Mouse (Mus musculus): ENCODE results near the gene Synj2. TPM values are rescaled to one million over a fixed set of nuclear protein-coding genes. Genes with fewer than 3 reads are reported as not detected.

The Synj2 gene
- polyA plus RNA-seq, 1 experiment from 2014 or later = 2.4 TPM

DNA sequence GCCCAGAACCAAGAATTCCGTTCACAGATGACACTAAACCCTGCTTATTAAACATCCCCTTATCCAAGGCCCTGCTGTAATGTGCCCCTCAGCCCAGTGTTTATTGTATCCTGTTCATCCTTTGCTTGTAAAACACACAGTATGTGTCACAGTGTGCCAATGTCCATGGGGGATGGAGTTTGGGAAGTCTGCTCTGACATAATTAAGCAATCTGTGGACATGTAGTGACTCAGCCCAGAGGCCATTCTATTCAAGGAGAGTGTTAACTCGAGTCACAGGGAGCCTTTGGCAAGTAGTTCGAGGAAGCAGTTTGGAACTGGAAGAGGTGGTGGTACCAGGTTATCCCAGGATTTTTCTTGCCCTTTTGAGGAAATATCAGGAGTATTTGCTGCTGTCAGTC is 16.0 kb downstream of the Synj2 start:
- peaks cover 11% of the 10 kb centered on the region for H3K4me1 ChIP-seq (replicated peaks; ENCODE audit: insufficient read depth, low read length)
- H3K27ac ChIP-seq = no peak overlapping the region
- no peak for ATAC-seq (replicated peaks; ENCODE audit: low FRiP score, low read depth)
- WGBS = 61% methylated on average over 3 of the region's 3 CpGs
- H3K4me2 ChIP-seq (ENCODE audit: low read length) = no peak overlapping the region
- H3K4me3 ChIP-seq (replicated peaks; ENCODE audit: low read depth, low read length) = no peak overlapping the region
- H3K9ac ChIP-seq (ENCODE audit: low read depth, low read length) = no peak overlapping the region
- no peaks in the 10 kb centered on the region for H3K9me3 ChIP-seq (replicated peaks; ENCODE audit: low read length)
- no peak for TF ChIP-seq CTCF (IDR thresholded peaks at IDR 0.05; ENCODE audit: low read depth)
- no peaks in the 10 kb centered on the region for H3K36me3 ChIP-seq (ENCODE audit: insufficient read depth, low read length)
- H3K27me3 ChIP-seq (ENCODE audit: insufficient read depth, low read length) = no peaks in the 10 kb centered on the region
- DNase-seq (ENCODE audit: low spot score) = no peak

DNA sequence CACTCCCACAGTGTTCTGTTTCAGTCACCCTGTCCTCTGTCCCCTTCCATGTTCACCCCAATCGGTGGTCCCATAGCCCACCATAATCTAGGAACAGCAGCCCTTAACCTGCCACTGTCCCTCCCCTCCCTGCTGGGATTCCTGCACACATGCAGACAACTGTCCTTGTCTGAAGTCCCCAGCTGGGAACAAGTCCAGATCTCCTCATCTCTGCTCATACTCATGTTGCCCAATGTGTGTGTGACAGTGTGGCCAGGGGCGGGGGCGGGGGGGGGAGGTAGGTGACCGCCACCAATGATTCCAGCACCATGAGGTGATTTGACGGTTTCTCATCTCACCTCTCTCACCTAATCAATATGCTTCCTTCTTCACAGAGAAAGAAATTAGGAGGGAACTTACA is 17.1 kb downstream of the Synj2 start:
- H3K4me3 ChIP-seq (replicated peaks; ENCODE audit: low read depth, low read length) = no peak overlapping the region
- no peak overlapping the region for H3K4me2 ChIP-seq (ENCODE audit: low read length)
- H3K27me3 ChIP-seq (ENCODE audit: insufficient read depth, low read length) = no peaks in the 10 kb centered on the region
- DNase-seq (ENCODE audit: low spot score) (no peak), ATAC-seq (replicated peaks; ENCODE audit: low FRiP score, low read depth) (no peak)
- WGBS = 91% methylated on average over 5 of the region's 5 CpGs
- peaks cover 11% of the 10 kb centered on the region for H3K4me1 ChIP-seq (replicated peaks; ENCODE audit: insufficient read depth, low read length)
- H3K9ac ChIP-seq (ENCODE audit: low read depth, low read length) = no peak overlapping the region
- no peaks in the 10 kb centered on the region for H3K36me3 ChIP-seq (ENCODE audit: insufficient read depth, low read length)
- no peaks in the 10 kb centered on the region for H3K9me3 ChIP-seq (replicated peaks; ENCODE audit: low read length)
- no peak overlapping the region for H3K27ac ChIP-seq
- no peak for TF ChIP-seq CTCF (IDR thresholded peaks at IDR 0.05; ENCODE audit: low read depth)

DNA sequence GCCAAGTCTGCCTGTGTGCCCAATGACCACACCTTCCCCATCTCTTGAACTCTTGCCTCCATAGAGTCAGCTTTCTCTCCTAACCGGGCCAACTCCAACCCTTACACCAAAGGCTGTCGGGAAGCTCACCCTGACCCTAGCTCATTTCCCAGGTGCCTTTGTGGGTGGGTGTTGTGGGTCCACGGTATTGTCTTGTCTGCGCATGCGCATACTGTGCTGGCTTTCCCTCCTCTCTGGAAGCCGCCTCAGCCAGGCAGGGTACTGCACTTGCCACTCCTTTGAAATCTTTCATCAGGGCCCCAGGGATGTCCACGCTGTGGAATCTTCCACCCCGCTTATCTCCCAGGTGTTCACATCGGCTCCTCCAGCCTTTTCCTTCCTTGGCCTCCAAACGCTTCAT is 17.6 kb downstream of the Synj2 start:
- DNase-seq (ENCODE audit: low spot score) (no peak), ATAC-seq (replicated peaks; ENCODE audit: low FRiP score, low read depth) (no peak)
- H3K27ac ChIP-seq = no peak overlapping the region
- H3K9ac ChIP-seq (ENCODE audit: low read depth, low read length) = no peak overlapping the region
- H3K4me2 ChIP-seq (ENCODE audit: low read length) = no peak overlapping the region
- no peak for TF ChIP-seq CTCF (IDR thresholded peaks at IDR 0.05; ENCODE audit: low read depth)
- no peaks in the 10 kb centered on the region for H3K36me3 ChIP-seq (ENCODE audit: insufficient read depth, low read length)
- H3K4me1 ChIP-seq (replicated peaks; ENCODE audit: insufficient read depth, low read length) = peaks cover 11% of the 10 kb centered on the region
- H3K4me3 ChIP-seq (replicated peaks; ENCODE audit: low read depth, low read length) = no peak overlapping the region
- 79% methylated on average over 10 of the region's 10 CpGs for WGBS
- H3K9me3 ChIP-seq (replicated peaks; ENCODE audit: low read length) = no peaks in the 10 kb centered on the region
- no peaks in the 10 kb centered on the region for H3K27me3 ChIP-seq (ENCODE audit: insufficient read depth, low read length)

DNA sequence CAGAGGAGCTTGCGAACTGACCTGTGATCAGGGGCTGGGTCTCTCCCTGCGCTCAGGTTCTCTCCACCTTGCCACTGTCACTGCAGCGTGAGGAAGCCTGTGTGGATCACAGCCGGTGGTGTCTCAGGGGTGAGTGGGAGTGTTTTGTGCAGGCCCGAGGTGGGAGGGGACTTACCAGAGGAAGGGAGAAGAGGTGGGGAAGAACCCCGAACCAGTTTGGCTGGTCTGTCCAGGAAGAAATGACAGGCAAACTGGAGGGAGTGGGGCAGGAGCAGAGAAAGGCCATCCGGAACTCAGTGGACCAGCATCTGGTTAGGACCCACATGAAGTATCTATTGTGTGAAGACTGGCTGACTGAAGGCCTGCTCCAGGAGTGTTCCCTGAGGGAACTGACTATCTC is 18.0 kb downstream of the Synj2 start:
- no peak overlapping the region for H3K27ac ChIP-seq
- no peak overlapping the region for H3K4me3 ChIP-seq (replicated peaks; ENCODE audit: low read depth, low read length)
- no peak overlapping the region for H3K9ac ChIP-seq (ENCODE audit: low read depth, low read length)
- H3K27me3 ChIP-seq (ENCODE audit: insufficient read depth, low read length) = no peaks in the 10 kb centered on the region
- ATAC-seq (replicated peaks; ENCODE audit: low FRiP score, low read depth) (no peak), DNase-seq (ENCODE audit: low spot score) (no peak)
- 39% methylated on average over 7 of the region's 7 CpGs for whole genome bisulfite sequencing
- peaks cover 11% of the 10 kb centered on the region for H3K4me1 ChIP-seq (replicated peaks; ENCODE audit: insufficient read depth, low read length)
- H3K4me2 ChIP-seq (ENCODE audit: low read length) = no peak overlapping the region
- no peaks in the 10 kb centered on the region for H3K36me3 ChIP-seq (ENCODE audit: insufficient read depth, low read length)
- TF ChIP-seq CTCF (IDR thresholded peaks at IDR 0.05; ENCODE audit: low read depth) = no peak
- H3K9me3 ChIP-seq (replicated peaks; ENCODE audit: low read length) = no peaks in the 10 kb centered on the region

DNA sequence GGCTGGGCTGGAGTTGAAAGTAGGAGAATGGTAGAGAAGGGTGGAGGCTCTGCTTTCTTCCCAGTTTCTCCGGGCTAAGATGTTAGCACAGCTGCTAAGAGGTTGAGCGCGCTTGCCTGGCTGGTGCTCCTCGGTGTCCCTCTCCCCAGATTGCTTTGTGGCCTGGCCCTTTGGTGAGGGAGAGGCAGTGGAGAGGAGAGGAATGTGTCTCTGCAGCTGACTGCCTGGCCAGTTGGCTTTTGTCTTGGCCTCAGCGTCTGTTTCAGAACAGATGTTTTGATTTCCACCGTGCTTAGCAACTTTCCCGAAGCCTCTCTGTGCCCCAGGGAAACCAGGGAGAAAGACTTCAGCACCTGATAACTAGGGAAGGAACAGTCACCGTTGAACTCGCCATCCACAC is 18.7 kb downstream of the Synj2 start:
- 29% methylated on average over 9 of the region's 9 CpGs for WGBS
- H3K4me1 ChIP-seq (replicated peaks; ENCODE audit: insufficient read depth, low read length) = peaks cover 11% of the 10 kb centered on the region
- H3K27me3 ChIP-seq (ENCODE audit: insufficient read depth, low read length) = no peaks in the 10 kb centered on the region
- H3K9me3 ChIP-seq (replicated peaks; ENCODE audit: low read length) = no peaks in the 10 kb centered on the region
- DNase-seq (ENCODE audit: low spot score) = peak; percentile 58
- no peak overlapping the region for H3K4me2 ChIP-seq (ENCODE audit: low read length)
- no peaks in the 10 kb centered on the region for H3K36me3 ChIP-seq (ENCODE audit: insufficient read depth, low read length)
- ATAC-seq (replicated peaks; ENCODE audit: low FRiP score, low read depth) = no peak
- no peak overlapping the region for H3K9ac ChIP-seq (ENCODE audit: low read depth, low read length)
- 0 out of 2 replicates have a peak overlapping the region, but pooled peaks have one; percentile 33 for H3K27ac ChIP-seq
- TF ChIP-seq CTCF (IDR thresholded peaks at IDR 0.05; ENCODE audit: low read depth) = no peak
- H3K4me3 ChIP-seq (replicated peaks; ENCODE audit: low read depth, low read length) = no peak overlapping the region

DNA sequence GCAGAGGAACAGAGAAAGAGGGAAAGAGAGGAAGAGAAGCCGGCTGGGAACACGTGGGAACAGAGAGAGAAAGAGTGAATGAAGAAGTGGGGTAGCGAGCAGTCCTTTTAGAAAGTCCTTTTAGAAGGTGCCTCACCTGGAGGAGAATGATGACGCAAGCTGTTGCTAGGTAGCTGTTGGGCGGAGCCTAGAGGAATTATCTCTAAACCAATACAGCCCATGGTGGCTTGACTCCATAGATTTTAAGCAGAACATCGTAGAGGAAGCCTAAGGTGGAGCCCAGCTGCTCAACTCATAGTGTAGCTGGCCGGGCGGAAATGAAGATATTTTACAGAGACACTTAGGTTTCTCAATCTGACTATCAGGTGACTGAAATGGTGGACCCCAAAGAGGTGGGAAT is 22.7 kb downstream of the Synj2 start:
- no peak for ATAC-seq (replicated peaks; ENCODE audit: low FRiP score, low read depth)

DNA sequence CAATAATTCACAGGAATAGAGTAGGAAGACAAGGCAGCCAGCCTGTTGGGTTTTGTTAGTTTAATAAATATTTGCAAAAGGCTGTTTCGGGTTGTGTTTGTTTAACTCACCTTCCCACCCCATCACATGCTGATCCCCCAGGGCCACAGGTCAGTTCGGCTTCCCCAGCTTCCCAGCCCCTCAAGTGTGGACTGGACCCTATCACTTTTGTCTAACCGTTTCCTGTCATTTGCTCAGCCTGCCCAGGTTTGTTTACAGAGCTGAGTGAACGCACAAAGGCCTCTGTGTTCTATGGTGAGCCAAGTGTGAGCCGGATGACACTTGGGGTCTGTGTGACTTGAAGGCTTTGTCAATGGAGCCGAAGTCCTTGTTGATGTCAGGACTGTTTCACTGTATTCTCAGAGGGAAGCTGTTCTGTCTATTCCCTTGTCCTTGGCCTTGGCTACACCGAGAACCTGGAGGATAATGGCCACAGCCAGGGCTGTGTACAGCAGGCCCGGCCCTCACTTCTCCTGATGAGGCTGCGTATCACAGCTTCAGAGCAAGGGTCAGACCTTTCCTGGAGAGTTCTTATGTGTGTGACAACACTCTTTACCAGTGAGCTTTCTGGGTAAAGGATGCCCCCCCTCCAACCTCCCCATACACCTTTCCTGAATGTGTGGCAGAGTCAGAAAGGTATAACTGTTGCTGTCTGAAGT is 24.2 kb downstream of the Synj2 start:
- 43% methylated on average over 9 of the region's 9 CpGs for WGBS
- H3K9me3 ChIP-seq (replicated peaks; ENCODE audit: low read length) = no peaks in the 10 kb centered on the region
- no peak for TF ChIP-seq CTCF (IDR thresholded peaks at IDR 0.05; ENCODE audit: low read depth)
- H3K4me1 ChIP-seq (replicated peaks; ENCODE audit: insufficient read depth, low read length) = peaks cover 2% of the 10 kb centered on the region; the same call in 1 of the 2 replicates
- H3K4me3 ChIP-seq (replicated peaks; ENCODE audit: low read depth, low read length) = no peak overlapping the region
- H3K36me3 ChIP-seq (ENCODE audit: insufficient read depth, low read length) = no peaks in the 10 kb centered on the region
- no peaks in the 10 kb centered on the region for H3K27me3 ChIP-seq (ENCODE audit: insufficient read depth, low read length)
- H3K9ac ChIP-seq (ENCODE audit: low read depth, low read length) = no peak overlapping the region
- H3K27ac ChIP-seq = no peak overlapping the region
- DNase-seq (ENCODE audit: low spot score) (no peak), ATAC-seq (replicated peaks; ENCODE audit: low FRiP score, low read depth) (no peak)
- H3K4me2 ChIP-seq (ENCODE audit: low read length) = no peak overlapping the region

More for the DNA sequence above, 22.7 kb downstream of the Synj2 start:
- 95% methylated on average over 8 of the region's 8 CpGs for WGBS
- H3K4me1 ChIP-seq (replicated peaks; ENCODE audit: insufficient read depth, low read length) = peaks cover 11% of the 10 kb centered on the region
- TF ChIP-seq CTCF (IDR thresholded peaks at IDR 0.05; ENCODE audit: low read depth) = no peak
- no peak for DNase-seq (ENCODE audit: low spot score)
- no peaks in the 10 kb centered on the region for H3K27me3 ChIP-seq (ENCODE audit: insufficient read depth, low read length)
- no peak overlapping the region for H3K4me2 ChIP-seq (ENCODE audit: low read length)
- no peak overlapping the region for H3K4me3 ChIP-seq (replicated peaks; ENCODE audit: low read depth, low read length)
- no peaks in the 10 kb centered on the region for H3K9me3 ChIP-seq (replicated peaks; ENCODE audit: low read length)
- H3K9ac ChIP-seq (ENCODE audit: low read depth, low read length) = no peak overlapping the region
- no peaks in the 10 kb centered on the region for H3K36me3 ChIP-seq (ENCODE audit: insufficient read depth, low read length)
- no peak overlapping the region for H3K27ac ChIP-seq
